Mouse (Mus musculus): ENCODE measurements around the gene Krt17. TPM values are rescaled to one million over a fixed set of nuclear protein-coding genes. Genes with fewer than 3 reads are reported as not detected.

Gene Krt17
- polyA plus RNA-seq, 1 experiment from 2014 or later = 2.4 TPM

Other genes with a start within 250 kb of the Krt17 start
- gene Krt33a, start 244.8 kb downstream of the Krt17 start, polyA plus RNA-seq (2015; fragmentation: Nextera tagmentation; extraction: Ambion mirVana) = not detected in 2 replicates
- not detected in 2 replicates for gene Krt33b, start 231.2 kb downstream of the Krt17 start, polyA plus RNA-seq (2015; fragmentation: Nextera tagmentation; extraction: Ambion mirVana)
- gene Krt34, start 219.5 kb downstream of the Krt17 start, polyA plus RNA-seq (2015; fragmentation: Nextera tagmentation; extraction: Ambion mirVana) = not detected in 2 replicates
- gene Krt31, start 210.5 kb downstream of the Krt17 start, polyA plus RNA-seq (2015; fragmentation: Nextera tagmentation; extraction: Ambion mirVana) = not detected in 2 replicates
- gene Krt32, start 172.8 kb downstream of the Krt17 start, polyA plus RNA-seq (2015; fragmentation: Nextera tagmentation; extraction: Ambion mirVana) = not detected in 2 replicates
- not detected in 2 replicates for gene Krt35, start 164.8 kb downstream of the Krt17 start, polyA plus RNA-seq (2015; fragmentation: Nextera tagmentation; extraction: Ambion mirVana)
- gene Krt36, start 155.4 kb downstream of the Krt17 start, polyA plus RNA-seq (2015; fragmentation: Nextera tagmentation; extraction: Ambion mirVana) = 0.86 and 1.2 TPM in 2 replicates
- 0.51 and 0.57 TPM in 2 replicates for gene Krt13, start 139.5 kb downstream of the Krt17 start, polyA plus RNA-seq (2015; fragmentation: Nextera tagmentation; extraction: Ambion mirVana)
- gene Krt15, start 125.1 kb downstream of the Krt17 start, polyA plus RNA-seq (2015; fragmentation: Nextera tagmentation; extraction: Ambion mirVana) = 5.0 and 14.8 TPM in 2 replicates
- gene Krt19, start 112.4 kb downstream of the Krt17 start, polyA plus RNA-seq (2015; fragmentation: Nextera tagmentation; extraction: Ambion mirVana) = 69.7 and 75.3 TPM in 2 replicates
- gene Krt9, start 67.8 kb downstream of the Krt17 start, polyA plus RNA-seq (2015; fragmentation: Nextera tagmentation; extraction: Ambion mirVana) = not detected in 2 replicates
- gene Krt14, start 53.5 kb downstream of the Krt17 start, polyA plus RNA-seq (2015; fragmentation: Nextera tagmentation; extraction: Ambion mirVana) = 4.9 and 5.8 TPM in 2 replicates
- gene Krt16, start 12.1 kb downstream of the Krt17 start, polyA plus RNA-seq (2015; fragmentation: Nextera tagmentation; extraction: Ambion mirVana) = 0.55 TPM in 1 of 2 replicates, not detected in the other
- not detected in 2 replicates for gene Krt42, start 8.8 kb upstream of the Krt17 start, polyA plus RNA-seq (2015; fragmentation: Nextera tagmentation; extraction: Ambion mirVana)
- 1,620 and 1,743 TPM in 2 replicates for gene Eif1, start 58.9 kb upstream of the Krt17 start, polyA plus RNA-seq (2015; fragmentation: Nextera tagmentation; extraction: Ambion mirVana)
- gene Gast, start 73.4 kb upstream of the Krt17 start, polyA plus RNA-seq (2015; fragmentation: Nextera tagmentation; extraction: Ambion mirVana) = not detected in 2 replicates
- 15.0 and 19.6 TPM in 2 replicates for gene Hap1, start 95.1 kb upstream of the Krt17 start, polyA plus RNA-seq (2015; fragmentation: Nextera tagmentation; extraction: Ambion mirVana)
- 107 and 121 TPM in 2 replicates for gene Jup, start 136.7 kb upstream of the Krt17 start, polyA plus RNA-seq (2015; fragmentation: Nextera tagmentation; extraction: Ambion mirVana)
- 59.0 and 67.2 TPM in 2 replicates for gene P3h4, start 153.8 kb upstream of the Krt17 start, polyA plus RNA-seq (2015; fragmentation: Nextera tagmentation; extraction: Ambion mirVana)
- 130 and 139 TPM in 2 replicates for gene Fkbp10, start 154.7 kb upstream of the Krt17 start, polyA plus RNA-seq (2015; fragmentation: Nextera tagmentation; extraction: Ambion mirVana)
- gene Nt5c3b, start 180.8 kb upstream of the Krt17 start, polyA plus RNA-seq (2015; fragmentation: Nextera tagmentation; extraction: Ambion mirVana) = 119 and 121 TPM in 2 replicates
- gene Klhl10, start 180.9 kb upstream of the Krt17 start, polyA plus RNA-seq (2015; fragmentation: Nextera tagmentation; extraction: Ambion mirVana) = 0.44 and 0.54 TPM in 2 replicates
- gene Klhl11, start 211.7 kb upstream of the Krt17 start, polyA plus RNA-seq (2015; fragmentation: Nextera tagmentation; extraction: Ambion mirVana) = 8.4 and 10.0 TPM in 2 replicates